Mouse (Mus musculus) central nervous system, embryonic 11.5 days (tissue): ENCODE results near the gene Cdca8. TPM values are rescaled to one million over a fixed set of nuclear protein-coding genes. Genes with fewer than 3 reads are reported as not detected.

Experiments used
- polyA plus RNA-seq: library from polyadenylated mRNA; depleted of rRNA; stranded (reverse); fragments of >200 nt; gene quantifications from 2 replicates; pipeline ENCODE4 v1.2.3, GENCODE M21; 2012; rRNA removed

Cdca8 gene
- 107 and 124 TPM in 2 replicates for polyA plus RNA-seq

DNA sequence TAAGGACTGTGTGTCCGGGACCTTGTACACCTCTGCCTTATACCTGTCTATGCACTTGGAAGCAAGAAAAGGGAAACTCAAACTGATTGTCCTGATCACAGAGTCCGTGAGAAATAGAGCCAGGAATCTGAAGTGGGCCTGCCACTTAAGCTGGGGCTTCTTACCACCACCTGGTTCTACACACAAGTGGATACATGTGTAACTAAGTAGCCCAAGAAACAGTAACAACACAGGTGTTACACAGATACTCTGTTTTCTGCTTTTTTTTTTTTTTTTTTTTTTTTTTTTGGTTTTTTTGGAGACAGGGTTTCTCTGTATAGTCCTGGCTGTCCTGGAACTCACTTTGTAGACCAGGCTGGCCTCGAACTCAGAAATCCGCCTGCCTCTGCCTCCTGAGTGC, at the start of gene Cdca8:
Cdca8 (minus strand) TSS at position 101 of the 400 bp plus-strand sequence.

DNA sequence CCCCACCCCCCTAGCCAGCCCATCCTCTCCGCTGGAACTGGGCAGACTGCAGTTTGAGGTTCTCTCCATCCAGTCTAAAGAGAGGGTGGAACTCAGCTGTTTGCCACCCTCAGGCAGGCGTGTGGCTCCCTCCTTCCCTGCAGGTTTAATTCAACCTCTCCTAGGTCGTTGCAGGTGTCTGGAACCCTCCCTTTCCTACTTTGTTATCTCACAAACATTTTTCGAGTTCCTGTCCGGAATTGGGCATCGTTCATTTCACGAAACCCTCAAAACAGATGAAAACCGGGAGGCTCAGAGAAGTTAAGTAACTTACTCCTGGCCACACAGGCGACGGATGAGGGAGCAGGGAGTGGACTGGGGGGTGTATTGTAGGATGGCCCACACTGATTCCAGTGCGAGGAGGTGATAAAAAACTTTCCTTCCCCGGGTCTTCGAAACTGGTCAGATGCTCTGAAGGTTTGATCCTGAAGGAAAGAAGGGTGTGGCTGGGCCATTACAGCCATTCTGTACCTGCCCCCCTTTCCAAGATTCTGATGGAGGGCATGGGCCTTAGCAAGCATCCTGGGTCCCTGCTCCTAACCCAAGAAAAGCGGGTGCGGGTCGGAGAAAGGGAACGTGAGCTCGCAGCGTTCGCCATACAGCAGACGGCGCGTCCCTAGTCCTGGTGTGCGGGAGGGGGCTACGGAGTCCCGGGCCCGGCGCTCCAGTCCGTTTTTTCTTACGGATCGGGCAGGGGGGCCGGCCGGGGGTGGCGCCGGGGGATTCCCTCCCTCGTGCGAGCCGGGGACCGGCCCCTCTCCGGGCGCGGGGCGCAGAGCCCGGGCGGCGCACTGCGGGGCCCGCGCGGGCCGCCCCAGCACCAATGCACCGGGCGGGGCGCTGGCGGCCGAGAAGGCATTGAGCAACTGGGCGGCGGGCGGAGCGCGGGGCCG, 46.8 kb upstream of the Cdca8 start, which contains the start of gene Rspo1:
Rspo1 (plus strand) TSS at position 760 of the 932 bp plus-strand sequence.

DNA sequence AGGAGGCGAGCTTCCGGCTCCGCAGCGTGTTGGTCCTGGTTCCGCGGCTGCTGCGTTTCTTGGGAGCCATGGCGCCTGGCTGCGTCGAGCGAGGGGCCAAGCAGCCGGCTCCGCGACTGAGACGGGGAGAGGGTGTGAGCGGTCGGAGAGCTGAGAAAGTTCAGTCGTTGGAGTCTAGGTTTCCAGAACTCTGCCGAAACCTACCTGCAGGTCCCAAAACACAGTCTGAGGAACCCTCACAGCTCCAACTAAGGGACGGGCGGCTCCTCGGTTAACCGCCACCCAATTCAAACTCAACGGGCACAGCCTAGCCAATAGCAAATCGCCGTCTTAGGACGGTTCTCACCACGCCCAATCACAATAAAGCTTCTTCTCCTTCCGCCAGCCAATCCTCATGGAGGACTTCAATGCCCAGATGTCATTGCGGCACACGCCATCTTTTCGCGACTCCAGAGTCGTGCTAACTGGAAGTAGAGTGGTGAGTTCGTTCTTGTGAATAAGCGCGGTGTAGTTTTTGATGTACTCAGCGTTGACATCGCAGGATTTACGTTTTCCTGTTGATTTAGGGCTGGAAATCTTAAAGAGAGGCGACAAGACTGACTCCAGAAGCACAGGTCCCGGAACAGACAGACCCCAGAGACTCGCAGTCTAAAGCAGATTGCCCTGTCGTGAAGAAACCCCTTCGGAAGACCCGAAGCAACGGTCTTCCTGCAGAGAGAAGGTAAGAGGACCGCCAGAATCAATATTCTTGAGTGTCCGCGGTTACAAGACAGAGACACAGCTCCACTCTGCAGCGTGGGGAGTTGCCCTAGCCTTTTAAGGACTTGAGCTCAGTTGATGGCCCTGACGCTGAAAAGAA, 2.3 kb downstream of the Cdca8 start, which contains the start of gene 9930104L06Rik:
9930104L06Rik (plus strand) TSS at position 436 of the 859 bp plus-strand sequence.

DNA sequence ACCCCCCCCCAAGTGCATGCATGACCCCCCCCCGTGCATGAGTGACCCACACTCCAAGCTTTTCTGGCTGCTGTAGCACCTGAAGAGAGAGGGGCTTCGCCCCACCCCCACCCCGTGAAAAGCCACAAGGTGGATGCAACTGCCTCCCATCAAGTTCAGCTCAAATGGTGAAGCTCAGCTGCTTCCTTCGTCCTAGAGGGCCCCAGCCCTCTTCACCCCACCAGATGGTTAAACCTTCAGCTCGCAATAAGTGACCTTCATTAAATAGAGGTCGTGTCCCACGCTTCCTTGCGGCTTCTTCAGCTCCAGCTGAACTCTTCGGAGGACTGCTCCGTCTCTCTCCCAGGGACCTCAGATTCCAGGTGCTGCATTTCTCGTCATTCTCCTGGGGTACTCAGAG, 58.5 kb downstream of the Cdca8 start, which contains the start of gene Epha10:
Epha10 (plus strand) TSS at position 301 of the 400 bp plus-strand sequence.

Other genes with a start within 250 kb of the Cdca8 start
- 49.1 and 57.2 TPM in 2 replicates for gene Utp11, start 245.7 kb downstream of the Cdca8 start, polyA plus RNA-seq
- gene Fhl3, start 238.6 kb downstream of the Cdca8 start, polyA plus RNA-seq, result 8.3 and 17.6 TPM in 2 replicates
- gene Sf3a3, start 224.5 kb downstream of the Cdca8 start, polyA plus RNA-seq, result 128 and 180 TPM in 2 replicates
- gene Inpp5b, start 197.5 kb downstream of the Cdca8 start, polyA plus RNA-seq, result 28.1 and 28.8 TPM in 2 replicates
- 13.6 and 14.1 TPM in 2 replicates for gene Mtf1, start 137.2 kb downstream of the Cdca8 start, polyA plus RNA-seq
- 38.0 and 42.1 TPM in 2 replicates for gene Yrdc, start 88.6 kb downstream of the Cdca8 start, polyA plus RNA-seq
- gene 1110065P20Rik, start 88.1 kb downstream of the Cdca8 start, polyA plus RNA-seq, result 31.7 and 41.7 TPM in 2 replicates
- gene Maneal, start 77.1 kb downstream of the Cdca8 start, polyA plus RNA-seq, result 11.1 and 14.1 TPM in 2 replicates
- gene Epha10, start 58.4 kb downstream of the Cdca8 start, polyA plus RNA-seq, result 14.7 and 23.8 TPM in 2 replicates
- gene 9930104L06Rik, start 2.3 kb downstream of the Cdca8 start, polyA plus RNA-seq, result 22.9 and 30.3 TPM in 2 replicates
- 26.2 and 90.0 TPM in 2 replicates for gene Rspo1, start 47.1 kb upstream of the Cdca8 start, polyA plus RNA-seq
- gene Gnl2, start 77.3 kb upstream of the Cdca8 start, polyA plus RNA-seq, result 107 and 146 TPM in 2 replicates
- 0.31 and 0.68 TPM in 2 replicates for gene Dnali1, start 126.4 kb upstream of the Cdca8 start, polyA plus RNA-seq
- gene Snip1, start 127.4 kb upstream of the Cdca8 start, polyA plus RNA-seq, result 21.8 and 22.8 TPM in 2 replicates
- gene Meaf6, start 145.8 kb upstream of the Cdca8 start, polyA plus RNA-seq, result 91.4 and 122 TPM in 2 replicates
- gene Zc3h12a, start 188.5 kb upstream of the Cdca8 start, polyA plus RNA-seq, result 0.88 and 1.1 TPM in 2 replicates